Mouse (Mus musculus): ENCODE measurements around the gene Lama2. TPM values are rescaled to one million over a fixed set of nuclear protein-coding genes. Genes with fewer than 3 reads are reported as not detected.
"Not testable (repeated sequence)": the region's sequence is repeated elsewhere in the genome, so short reads cannot be mapped to it uniquely, and the experiment has no call there.

The Lama2 gene
- total RNA-seq, 2 experiments from 2014 or later, result 52.0 to 54.3 TPM

DNA sequence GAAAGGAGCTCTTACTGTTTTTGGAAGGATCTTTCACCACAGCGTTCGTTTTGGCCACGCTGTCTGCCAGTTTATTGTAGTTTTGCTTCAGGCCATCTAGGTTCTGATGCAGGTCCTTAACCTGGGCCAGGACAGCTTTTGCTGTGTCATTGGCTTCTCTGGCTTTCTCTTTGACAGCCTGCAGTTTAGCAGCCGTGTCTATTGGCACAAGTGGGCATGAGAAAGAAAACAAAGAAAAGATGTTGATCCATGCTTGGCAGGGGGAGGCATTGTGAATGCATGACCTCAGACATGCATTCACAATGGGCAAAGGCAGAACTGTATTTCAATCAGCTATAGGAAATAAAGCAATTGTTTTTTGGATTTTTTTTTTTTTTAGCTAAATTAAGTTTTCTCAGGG is 565.1 kb downstream of the Lama2 start:
- no peak for DNase-seq
- intact Hi-C loops (cut with DNase I), result no loop called here

DNA sequence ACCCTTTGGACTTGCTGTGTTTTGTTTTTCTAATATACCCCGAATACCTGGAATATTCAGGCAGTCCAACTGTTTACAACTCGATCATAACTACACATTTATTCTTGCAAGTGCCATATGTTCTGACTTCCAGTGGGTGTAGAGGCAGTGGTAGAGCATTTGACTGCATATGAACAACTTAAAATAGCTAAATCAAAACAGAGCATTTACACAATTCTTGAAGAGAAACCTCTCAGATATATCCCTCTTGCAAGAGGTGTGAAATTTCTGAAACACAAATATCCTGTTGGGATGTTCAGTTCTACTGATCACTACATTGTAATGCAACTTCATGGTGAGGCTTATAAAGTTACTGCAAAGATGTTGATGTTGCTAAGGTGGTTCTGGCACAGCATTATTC is 572.4 kb downstream of the Lama2 start:
- DNase-seq, result no peak
- intact Hi-C loops (cut with DNase I), result no loop called here

- DNase-seq, result no peak
- intact Hi-C loops (cut with DNase I), result no loop called here
These were observed 577.7 kb downstream of the Lama2 start for GRCm38 (mm10) chr10:27041812-27042211.

- no peak for DNase-seq
- intact Hi-C loops (cut with DNase I), result no loop called here
These were observed 596.9 kb downstream of the Lama2 start for GRCm38 (mm10) chr10:27022707-27023106.

- DNase-seq, result no peak
- intact Hi-C loops (cut with DNase I), result no loop called here
These were observed 606.7 kb downstream of the Lama2 start for GRCm38 (mm10) chr10:27012804-27013365.

- DNase-seq, result no peak
- intact Hi-C loops (cut with DNase I), result no loop called here
These were observed 612.2 kb downstream of the Lama2 start for GRCm38 (mm10) chr10:27007364-27007763.

- no peak for DNase-seq
- intact Hi-C loops (cut with DNase I), result no loop called here
These were observed 613.8 kb downstream of the Lama2 start for GRCm38 (mm10) chr10:27005716-27006115.

DNA sequence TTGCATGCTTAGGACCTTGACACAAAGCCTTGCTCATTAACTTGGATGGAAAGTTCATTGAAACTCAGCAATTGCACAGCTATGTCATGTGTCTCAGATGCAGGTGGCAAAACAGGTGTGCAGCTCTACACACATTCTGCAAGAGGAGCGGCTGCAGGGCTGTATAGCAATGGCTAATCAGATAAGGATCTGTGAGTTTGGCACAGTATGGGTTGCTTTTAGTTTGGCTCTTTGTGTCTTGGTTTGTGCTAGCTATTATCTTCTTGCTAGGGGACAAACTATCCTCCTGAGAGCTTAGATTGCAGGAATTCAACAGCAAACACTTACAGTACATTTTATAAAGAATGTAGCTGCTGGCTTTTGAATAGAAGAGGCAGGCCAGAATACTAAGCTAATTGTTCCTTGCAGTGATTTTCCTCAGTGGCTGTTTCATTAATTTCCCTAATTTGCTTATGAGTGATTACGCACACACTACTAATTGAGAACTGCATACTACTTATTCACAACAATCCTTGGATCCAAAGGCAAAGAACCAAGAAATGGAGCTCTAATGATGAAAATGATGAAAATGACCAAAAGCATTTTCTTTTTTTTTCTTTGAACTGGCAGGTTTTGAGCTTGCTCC is 617.9 kb downstream of the Lama2 start:
- DNase-seq, result no peak
- intact Hi-C loops (cut with DNase I), result no loop called here

- no peak for DNase-seq
- intact Hi-C loops (cut with DNase I), result loop anchor here (5.0 to 10.0 kb wide), 2 partner anchors 79 to 282 kb away; no protein-coding TSS in a partner anchor
These were observed 622.9 kb downstream of the Lama2 start for GRCm38 (mm10) chr10:26996684-26997083.

DNA sequence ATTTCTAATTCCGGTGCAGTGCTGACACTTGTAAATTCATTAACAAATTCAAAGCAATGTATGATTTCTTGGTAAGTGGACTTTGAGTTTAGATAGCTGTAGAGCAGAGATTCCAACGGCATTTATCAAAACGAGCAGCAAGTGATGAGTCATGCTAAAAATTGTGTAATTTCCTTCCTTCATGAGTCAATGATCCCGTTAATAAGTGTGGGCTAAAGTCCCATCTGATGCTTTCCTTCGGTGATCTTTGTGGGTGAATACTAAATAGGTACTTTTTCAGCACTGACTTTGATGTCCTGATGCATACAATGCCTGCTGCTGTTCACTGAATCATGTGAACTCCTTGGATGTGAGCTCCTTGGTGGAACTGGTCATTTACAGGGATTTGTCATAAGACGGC is 623.6 kb downstream of the Lama2 start:
- intact Hi-C loops (cut with DNase I), result loop anchor here (5.0 to 10.0 kb wide), 2 partner anchors 79 to 281 kb away; no protein-coding TSS in a partner anchor
- no peak for DNase-seq

GRCm38 (mm10) chr10:26995182-26995975 is 624.2 kb downstream of the Lama2 start:
- intact Hi-C loops (cut with DNase I), result loop anchor here (5.0 to 10.0 kb wide), 2 partner anchors 78 to 281 kb away; no protein-coding TSS in a partner anchor
- DNase-seq, result peak in 1 of 2 experiments; percentile 14

DNA sequence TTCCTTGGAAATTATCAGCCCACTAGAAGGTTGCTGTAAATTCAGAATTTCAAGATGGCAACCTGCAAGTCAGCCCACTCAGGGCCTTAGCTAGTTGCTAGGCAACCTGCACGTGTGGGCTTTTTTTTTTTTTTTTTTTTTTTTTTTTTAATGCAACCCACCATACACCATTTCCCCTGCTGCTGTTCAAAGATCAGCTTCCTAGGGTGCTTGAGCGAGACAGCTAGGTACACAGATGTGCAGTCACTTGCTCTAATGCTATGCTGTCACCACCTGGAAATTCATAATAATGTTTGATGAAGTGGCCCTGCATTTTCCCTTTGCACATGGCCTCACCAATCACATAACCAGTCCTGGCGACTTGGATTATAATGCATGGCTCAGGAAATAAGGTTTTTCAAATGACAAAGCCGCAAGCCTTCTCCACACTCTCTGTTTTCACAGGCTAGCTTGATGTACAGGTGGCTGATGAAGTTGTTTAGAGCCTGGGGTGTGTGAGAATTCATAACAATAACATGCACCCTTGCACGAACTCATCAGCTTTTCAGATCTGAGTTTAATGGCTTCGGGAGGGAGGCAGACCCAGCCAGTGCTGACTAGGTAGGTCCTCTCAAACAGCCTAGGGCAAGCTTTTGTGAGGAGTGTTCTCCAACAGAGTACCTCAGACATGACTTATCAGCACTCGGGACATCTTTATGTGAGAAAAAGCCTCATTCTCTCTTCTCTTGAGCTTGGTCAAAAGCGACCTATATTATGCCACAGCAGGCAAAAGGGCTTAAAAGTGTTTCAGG is 625.4 kb downstream of the Lama2 start:
- intact Hi-C loops (cut with DNase I), result loop anchor here (10.0 kb wide), 1 partner anchor 279 kb away; no protein-coding TSS in a partner anchor
- DNase-seq, result no peak

DNA sequence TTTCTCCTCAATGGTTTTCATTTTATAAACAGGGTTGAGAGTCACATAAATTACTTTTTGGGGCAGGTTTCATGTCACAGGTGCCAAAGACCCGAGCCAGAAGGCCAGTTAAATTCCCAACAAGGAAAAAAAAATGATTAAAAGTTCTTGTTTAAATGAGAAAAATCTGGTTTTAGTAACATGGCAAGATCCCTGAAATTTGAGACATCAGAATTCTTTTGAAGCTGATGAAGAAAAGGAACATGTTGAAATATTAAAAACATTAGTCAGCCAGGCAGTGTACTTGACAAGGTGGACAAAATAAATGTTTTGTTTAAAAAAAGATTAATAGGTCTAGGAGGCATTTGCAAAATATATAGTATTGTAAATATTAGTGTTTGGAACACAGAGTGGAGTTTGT is 634.1 kb downstream of the Lama2 start:
- no peak for DNase-seq
- intact Hi-C loops (cut with DNase I), result no loop called here

- intact Hi-C loops (cut with DNase I); DNase-seq: not testable (repeated sequence)
These were observed 635.5 kb downstream of the Lama2 start for GRCm38 (mm10) chr10:26984082-26984481.

- DNase-seq, result no peak
- intact Hi-C loops (cut with DNase I), result no loop called here
These were observed 636.0 kb downstream of the Lama2 start for GRCm38 (mm10) chr10:26983583-26983982.

DNA sequence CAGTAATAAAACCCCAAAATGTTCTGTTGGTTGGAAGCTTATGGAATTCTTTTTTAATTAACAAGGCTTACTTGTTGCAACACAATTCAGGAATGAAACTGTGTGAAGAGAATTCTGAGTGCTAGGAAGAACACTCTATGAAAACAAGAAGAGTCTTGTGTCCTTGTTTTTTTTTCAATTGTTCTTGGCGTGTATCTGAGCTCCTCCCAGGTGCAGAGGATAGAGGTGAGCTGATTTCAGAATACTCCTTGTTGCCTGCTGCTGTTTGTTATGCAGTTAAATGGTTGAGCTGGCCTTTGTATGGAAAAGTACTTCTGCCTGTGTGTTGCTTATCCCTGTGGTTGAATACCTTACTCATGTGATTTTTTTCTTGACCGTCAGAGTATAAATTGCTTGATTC is 636.9 kb downstream of the Lama2 start:
- intact Hi-C loops (cut with DNase I), result no loop called here
- DNase-seq, result no peak

DNA sequence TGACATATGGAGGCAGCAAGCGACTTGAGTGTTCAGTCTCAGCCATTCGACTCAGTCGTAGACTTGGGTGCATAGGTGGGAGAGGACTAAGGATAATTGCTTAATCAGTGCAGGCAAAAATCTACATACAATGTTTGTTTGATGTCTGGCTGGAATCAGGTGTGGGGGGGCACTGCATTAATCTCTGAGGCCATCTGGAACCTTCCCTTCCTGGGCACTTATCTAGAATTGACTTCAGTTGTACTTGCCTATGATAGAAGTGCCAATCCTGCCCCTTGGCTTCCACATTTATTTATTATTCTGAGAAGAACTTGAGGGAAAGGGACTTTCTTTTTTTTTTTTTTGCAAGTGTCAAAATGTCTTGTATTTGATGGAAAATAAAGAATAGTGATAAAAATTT is 644.2 kb downstream of the Lama2 start:
- no peak for DNase-seq
- intact Hi-C loops (cut with DNase I), result no loop called here

DNA sequence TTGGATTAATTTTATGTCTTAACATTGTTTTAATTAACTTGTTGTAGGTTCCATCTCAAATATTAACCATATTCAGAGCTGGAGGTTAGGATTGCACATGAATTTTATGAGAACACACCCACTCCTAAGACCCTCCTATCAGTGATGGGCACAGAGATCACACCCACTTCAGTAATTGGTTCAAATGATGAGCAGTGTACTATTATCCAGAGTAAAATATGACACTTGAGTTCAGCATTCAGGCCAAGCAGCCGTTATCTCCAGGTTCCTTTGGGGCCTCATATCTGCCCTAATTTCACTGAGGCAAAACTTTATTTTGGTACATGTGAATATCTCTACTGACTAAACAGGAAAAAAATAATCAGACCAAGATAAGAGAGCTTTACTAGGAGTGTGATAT is 645.3 kb downstream of the Lama2 start:
- intact Hi-C loops (cut with DNase I), result loop anchor here (5.0 kb wide), 1 partner anchor 1898 kb away; no protein-coding TSS in a partner anchor
- no peak for DNase-seq

GRCm38 (mm10) chr10:26973575-26973974 is 646.0 kb downstream of the Lama2 start:
- intact Hi-C loops (cut with DNase I), result loop anchor here (5.0 kb wide), 1 partner anchor 1899 kb away; no protein-coding TSS in a partner anchor
- no peak for DNase-seq

DNA sequence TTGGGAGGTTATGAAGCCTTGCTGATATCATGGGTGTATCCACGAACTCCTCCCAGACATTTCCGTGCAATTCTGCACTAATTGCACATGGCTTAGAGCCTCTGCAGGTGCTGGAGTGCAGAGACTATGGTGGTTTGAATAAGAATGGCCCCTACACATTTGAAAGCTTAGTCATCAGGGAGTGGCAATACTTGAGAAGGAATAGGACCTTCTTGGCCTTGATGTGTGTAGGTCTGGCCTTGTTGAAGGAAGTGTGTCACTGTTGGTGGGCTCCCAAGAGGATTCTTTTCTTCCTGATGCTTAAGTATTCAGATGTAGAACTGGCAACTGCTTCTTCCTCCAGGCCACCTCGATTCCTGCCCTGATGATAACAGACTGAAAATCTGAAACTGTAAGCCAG is 661.0 kb downstream of the Lama2 start:
- intact Hi-C loops (cut with DNase I), result no loop called here
- DNase-seq, result no peak

- no peak for DNase-seq
- intact Hi-C loops (cut with DNase I), result no loop called here
These were observed 669.1 kb downstream of the Lama2 start for GRCm38 (mm10) chr10:26950448-26950847.
